21 mouse cellular contexts compared by ENCODE assay signal in genomic region chr2:4099777-4100104, GRCm38 (mm10).
DNase-seq lines count a peak whose midpoint lies in the region; ATAC-seq and TF ChIP-seq lines count a peak whose summit lies in the region.
"Had no signal": no experiment of that assay in that cellular context is flagged by ENCODE, and none has a peak within 500 bp of the region (broad histone marks: within the 10 kb centered on the region; RNA-seq: fewer than 3 reads in every experiment).

No protein-coding gene starts in this region.

- H3K9ac ChIP-seq in midbrain, embryonic 12.5 days (replicated peaks): no peak overlapping the region
- no peak overlapping the region for H3K9ac ChIP-seq in neural tube, embryonic 14.5 days (replicated peaks; ENCODE audit: low read depth, low read length)
- H3K9ac ChIP-seq: heart, embryonic 15.5 days; liver, postnatal 0 days; stomach, embryonic 15.5 days had no signal

- DNase-seq in left cerebral cortex, adult 2 months (ENCODE audit: extremely low spot score in 1 of 2, low spot score in 2 of 2): no peak
- no peak for DNase-seq in left cerebral cortex, postnatal 14 days (ENCODE audit: low spot score in 2 of 2)
- DNase-seq in hindbrain, embryonic 10.5 days (ENCODE audit: low spot score): no peak
- no peak for DNase-seq in heart, postnatal 36 days
- DNase-seq in thymus, postnatal 25 days: no peak
- DNase-seq: B cell, adult 2 months; cerebellum, adult 11-12 months; cerebellum, postnatal 36 days; heart, adult 18-20 months; kidney, adult 2 months; kidney, postnatal 25 days; liver; liver, postnatal 0 days; lung, postnatal 36 days; thymus, adult 2 months had no signal

- H3K36me3 ChIP-seq in hindbrain, embryonic 10.5 days: no peaks in the 10 kb centered on the region
- no peaks in the 10 kb centered on the region for H3K36me3 ChIP-seq in midbrain, embryonic 12.5 days
- no peaks in the 10 kb centered on the region for H3K36me3 ChIP-seq in neural tube, embryonic 14.5 days (ENCODE audit: control insufficient read depth, insufficient read depth, low read length)
- H3K36me3 ChIP-seq: heart, embryonic 15.5 days; stomach, embryonic 15.5 days had no signal

- H3K4me2 ChIP-seq in midbrain, embryonic 12.5 days (replicated peaks): 0 out of 2 replicates have a peak overlapping the region, but pooled peaks have one; percentile 21
- no peak overlapping the region for H3K4me2 ChIP-seq in neural tube, embryonic 14.5 days (ENCODE audit: low read depth, low read length)
- H3K4me2 ChIP-seq: heart, embryonic 15.5 days; stomach, embryonic 15.5 days had no signal

- no peak overlapping the region for H3K4me3 ChIP-seq in left cerebral cortex, adult 2 months
- no peak overlapping the region for H3K4me3 ChIP-seq in hindbrain, embryonic 10.5 days
- H3K4me3 ChIP-seq in midbrain, embryonic 12.5 days: no peak overlapping the region
- no peak overlapping the region for H3K4me3 ChIP-seq in neural tube, embryonic 14.5 days (ENCODE audit: low read depth, low read length)
- H3K4me3 ChIP-seq: erythroblast, embryonic 14.5 days; heart, embryonic 15.5 days; stomach, embryonic 15.5 days had no signal

- no peaks in the 10 kb centered on the region for H3K9me3 ChIP-seq in hindbrain, embryonic 10.5 days
- H3K9me3 ChIP-seq in midbrain, embryonic 12.5 days: no peaks in the 10 kb centered on the region
- H3K9me3 ChIP-seq in neural tube, embryonic 14.5 days (ENCODE audit: control insufficient read depth, low read length): no peaks in the 10 kb centered on the region
- H3K9me3 ChIP-seq: heart, embryonic 15.5 days; stomach, embryonic 15.5 days had no signal

- no peaks in the 10 kb centered on the region for H3K27me3 ChIP-seq in hindbrain, embryonic 10.5 days (ENCODE audit: insufficient read depth, poor library complexity, severe bottlenecking)
- H3K27me3 ChIP-seq in midbrain, embryonic 12.5 days: peaks cover 64% of the 10 kb centered on the region
- no peaks in the 10 kb centered on the region for H3K27me3 ChIP-seq in neural tube, embryonic 14.5 days (ENCODE audit: control insufficient read depth, insufficient read depth, low read length)
- H3K27me3 ChIP-seq: heart, embryonic 15.5 days; stomach, embryonic 15.5 days had no signal

- TF ChIP-seq CTCF in left cerebral cortex, adult 2 months (IDR thresholded peaks at IDR 0.05): no peak

- ATAC-seq in midbrain, embryonic 12.5 days (ENCODE audit: low FRiP score, low read depth): peak; percentile 53
- ATAC-seq in neural tube, embryonic 14.5 days (ENCODE audit: low read depth): no peak; the same call in 1 of the 2 replicates
- no peak for ATAC-seq in granulocyte monocyte progenitor cell, adult 5-6 weeks (replicated peaks; ENCODE audit: poor library complexity, severe bottlenecking)
- ATAC-seq: liver, postnatal 0 days had no signal

- peak overlapping the region; percentile 6; the same call in 1 of the 2 replicates for H3K27ac ChIP-seq in left cerebral cortex, adult 2 months
- 0 out of 2 replicates have a peak overlapping the region, but pooled peaks have one; percentile 16 for H3K27ac ChIP-seq in hindbrain, embryonic 10.5 days
- peak overlapping the region; percentile 46; the same call in 1 of the 2 replicates for H3K27ac ChIP-seq in midbrain, embryonic 12.5 days (replicated peaks)
- peak overlapping the region; percentile 56; the same call in 1 of the 2 replicates for H3K27ac ChIP-seq in neural tube, embryonic 14.5 days (ENCODE audit: low read depth, low read length)
- H3K27ac ChIP-seq: heart, embryonic 15.5 days; stomach, embryonic 15.5 days had no signal

- peaks cover 15% of the 10 kb centered on the region for H3K4me1 ChIP-seq in hindbrain, embryonic 10.5 days (replicated peaks)
- H3K4me1 ChIP-seq in midbrain, embryonic 12.5 days: peaks cover 16% of the 10 kb centered on the region
- H3K4me1 ChIP-seq in neural tube, embryonic 14.5 days (ENCODE audit: control insufficient read depth, insufficient read depth, low read length): peaks cover 8% of the 10 kb centered on the region
- H3K4me1 ChIP-seq: heart, embryonic 15.5 days; stomach, embryonic 15.5 days had no signal

- intact Hi-C loops in left cerebral cortex, adult 2 months (cut with DNase I): loop anchor here (5.0 kb wide), 1 partner anchor 82 kb away; the partner anchor contains the start of gene Frmd4a
- intact Hi-C loops in left cerebral cortex, postnatal 14 days (cut with DNase I): no loop called here
- intact Hi-C loops in heart, postnatal 36 days (cut with DNase I): no loop called here

Comparison
In these comparisons a context has a peak if more than half of its experiments do, and no peak if none do; other contexts are left out.
1. H3K27ac ChIP-seq: peak in every context shown above with its lines; median percentile 56 in neural tube, embryonic 14.5 days; 46 in midbrain, embryonic 12.5 days; 16 in hindbrain, embryonic 10.5 days; 6 in left cerebral cortex, adult 2 months.